Mouse (Mus musculus): ENCODE data around the gene Mmp11. TPM values are rescaled to one million over a fixed set of nuclear protein-coding genes. Genes with fewer than 3 reads are reported as not detected.
"Not testable (repeated sequence)": the region's sequence is repeated elsewhere in the genome, so short reads cannot be mapped to it uniquely, and the experiment has no call there.

The Mmp11 gene
- polyA plus RNA-seq, 1 experiment from 2014 or later: 55.2 TPM

DNA sequence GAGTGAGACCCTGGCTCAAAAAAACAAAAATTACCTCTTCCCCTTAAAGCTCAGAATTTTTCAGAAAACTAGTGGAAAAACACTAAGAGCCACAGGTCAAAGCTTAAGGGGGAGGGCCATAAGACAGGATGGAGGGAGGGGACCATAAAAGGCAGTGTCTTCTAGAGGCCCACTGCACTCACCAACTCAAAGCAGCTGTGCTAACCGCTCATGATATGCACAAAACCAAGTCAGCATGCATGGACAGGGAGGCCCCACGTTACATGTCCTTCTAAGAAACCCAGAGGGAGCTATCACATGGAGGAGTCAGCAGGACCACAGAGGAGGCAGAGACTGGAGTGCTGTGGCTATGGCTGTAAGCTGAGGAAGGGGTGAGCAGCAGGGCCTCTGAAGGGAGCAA is 25.6 kb downstream of the Mmp11 start:
- peaks cover 84% of the 10 kb centered on the region for H3K36me3 ChIP-seq
- 0 out of 2 replicates have a peak, but pooled peaks cover under 1% of the 10 kb centered on the region for H3K4me1 ChIP-seq
- WGBS: 89% methylated on average over 2 of the region's 2 CpGs
- H3K4me3 ChIP-seq: no peak overlapping the region
- H3K27me3 ChIP-seq: no peaks in the 10 kb centered on the region
- no peak overlapping the region for H3K27ac ChIP-seq
- no peak for ATAC-seq (ENCODE audit: low FRiP score)
- no peak overlapping the region for H3K4me2 ChIP-seq (replicated peaks)
- H3K9me3 ChIP-seq (replicated peaks): no peaks in the 10 kb centered on the region
- H3K9ac ChIP-seq: no peak overlapping the region

DNA sequence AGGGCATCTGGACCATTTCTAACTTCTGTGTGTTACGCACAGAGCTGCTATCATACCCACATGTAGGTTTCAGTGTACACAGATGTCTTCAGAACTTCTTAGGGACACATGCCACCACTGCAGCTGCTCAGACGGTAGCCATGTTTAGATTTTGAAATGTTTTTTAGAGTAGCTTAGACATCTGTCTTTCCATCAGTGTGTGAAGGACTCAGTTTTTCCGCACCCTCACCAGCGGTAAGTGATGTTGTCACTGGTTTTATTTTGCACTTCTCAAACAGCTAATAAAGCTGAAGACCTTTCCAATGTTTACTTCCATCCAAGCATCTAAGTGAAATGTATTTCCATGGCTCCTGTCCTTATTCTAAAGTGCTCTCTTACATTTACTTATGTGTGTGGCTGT is 29.4 kb downstream of the Mmp11 start:
- Histone ChIP-seq H3K27ac (no peak overlapping the region), H3K36me3 (peaks cover 94% of the 10 kb centered on the region), H3K4me1 (no peaks in the 10 kb centered on the region), H3K9ac (no peak overlapping the region), H3K9me3 (replicated peaks) (no peaks in the 10 kb centered on the region), H3K4me2 (replicated peaks) (no peak overlapping the region), H3K27me3 (no peaks in the 10 kb centered on the region), H3K4me3 (no peak overlapping the region)
- WGBS: 98% methylated on average over 4 of the region's 4 CpGs
- no peak for ATAC-seq (ENCODE audit: low FRiP score)

DNA sequence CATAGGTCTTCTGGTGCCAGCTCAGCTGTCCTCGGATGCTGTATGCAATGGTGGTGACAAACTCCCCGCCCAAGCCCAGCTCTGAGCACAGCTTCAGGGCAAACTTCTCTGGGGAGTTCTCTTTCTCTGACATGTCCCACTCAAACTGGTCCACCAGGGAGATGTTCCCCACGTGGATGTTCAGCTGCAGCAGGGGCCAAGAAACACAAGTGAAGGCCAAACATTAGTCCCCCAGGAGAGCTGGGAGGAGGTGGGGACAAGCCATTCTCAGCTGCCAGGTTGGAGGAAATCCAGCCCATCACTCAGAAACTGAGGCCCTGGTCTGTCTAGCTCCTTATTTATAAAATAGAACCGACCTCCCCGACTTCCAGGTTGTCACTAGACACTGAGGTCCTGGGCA is 31.9 kb downstream of the Mmp11 start:
- WGBS: 90% methylated on average over 5 of the region's 5 CpGs
- Histone ChIP-seq H3K27me3 (no peaks in the 10 kb centered on the region), H3K9me3 (replicated peaks) (no peaks in the 10 kb centered on the region), H3K4me2 (replicated peaks) (no peak overlapping the region), H3K27ac (no peak overlapping the region), H3K4me3 (no peak overlapping the region), H3K9ac (no peak overlapping the region), H3K4me1 (no peaks in the 10 kb centered on the region), H3K36me3 (peaks cover 91% of the 10 kb centered on the region)
- no peak for ATAC-seq (ENCODE audit: low FRiP score)

DNA sequence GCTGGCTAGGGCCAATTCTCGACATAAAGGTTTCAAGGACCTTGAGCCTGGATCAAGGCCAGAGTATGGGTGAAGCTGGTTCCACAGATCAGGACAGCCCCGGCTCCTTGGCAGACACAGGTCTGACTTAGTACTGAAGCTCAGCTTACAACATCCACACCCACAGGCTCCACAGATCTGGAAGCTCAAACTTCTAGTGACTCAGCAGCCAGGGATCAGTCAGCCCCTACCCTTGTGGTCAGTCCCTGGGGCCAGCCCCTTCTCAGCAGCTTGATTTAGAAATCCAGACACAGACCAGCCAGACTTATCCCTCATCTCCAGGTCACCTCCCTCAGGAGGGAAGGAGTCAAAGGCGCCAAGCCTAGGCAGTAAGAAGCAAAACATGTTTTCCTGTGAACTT is 37.5 kb downstream of the Mmp11 start:
- H3K27ac ChIP-seq: no peak overlapping the region

DNA sequence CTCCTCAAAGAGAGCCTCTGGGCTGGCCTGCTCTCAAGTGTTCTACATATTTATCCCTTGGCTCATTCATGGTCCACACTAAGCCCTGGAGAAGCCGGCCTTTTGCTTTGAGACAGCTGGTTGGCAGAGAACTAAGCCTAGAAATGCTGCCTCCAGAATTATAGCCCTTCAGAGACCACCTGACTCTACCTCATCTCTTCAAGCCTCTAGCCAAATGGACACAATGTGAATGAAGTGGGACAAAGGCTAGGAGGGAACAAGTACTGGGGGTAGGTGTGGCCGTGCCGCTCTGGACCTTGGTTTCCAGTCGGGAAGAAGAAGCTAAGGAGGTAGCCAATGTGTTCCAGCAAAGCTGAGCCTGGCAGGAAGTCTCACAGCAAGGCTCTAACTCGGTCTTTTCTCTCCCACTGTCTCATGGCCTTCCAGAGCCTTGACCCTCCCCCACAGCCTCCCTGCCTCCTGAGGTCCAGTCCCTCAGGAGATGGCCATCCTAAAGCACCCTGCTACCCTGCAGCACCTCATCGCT is 38.2 kb downstream of the Mmp11 start:
- Histone ChIP-seq H3K27ac (no peak overlapping the region), H3K9me3 (replicated peaks) (no peaks in the 10 kb centered on the region), H3K4me1 (peaks cover 12% of the 10 kb centered on the region), H3K9ac (no peak overlapping the region), H3K4me3 (no peak overlapping the region), H3K27me3 (no peaks in the 10 kb centered on the region), H3K4me2 (replicated peaks) (no peak overlapping the region), H3K36me3 (peaks cover 77% of the 10 kb centered on the region)
- no peak for ATAC-seq (ENCODE audit: low FRiP score)
- WGBS: 79% methylated on average over 6 of the region's 6 CpGs

More for the DNA sequence above, 37.5 kb downstream of the Mmp11 start:
- Histone ChIP-seq H3K9ac (no peak overlapping the region), H3K9me3 (replicated peaks) (no peaks in the 10 kb centered on the region), H3K4me3 (no peak overlapping the region), H3K4me2 (replicated peaks) (no peak overlapping the region), H3K27me3 (no peaks in the 10 kb centered on the region), H3K36me3 (peaks cover 84% of the 10 kb centered on the region), H3K4me1 (peaks cover 6% of the 10 kb centered on the region; the same call in 1 of the 2 replicates)
- ATAC-seq (ENCODE audit: low FRiP score): no peak
- 82% methylated on average over 3 of the region's 3 CpGs for WGBS

DNA sequence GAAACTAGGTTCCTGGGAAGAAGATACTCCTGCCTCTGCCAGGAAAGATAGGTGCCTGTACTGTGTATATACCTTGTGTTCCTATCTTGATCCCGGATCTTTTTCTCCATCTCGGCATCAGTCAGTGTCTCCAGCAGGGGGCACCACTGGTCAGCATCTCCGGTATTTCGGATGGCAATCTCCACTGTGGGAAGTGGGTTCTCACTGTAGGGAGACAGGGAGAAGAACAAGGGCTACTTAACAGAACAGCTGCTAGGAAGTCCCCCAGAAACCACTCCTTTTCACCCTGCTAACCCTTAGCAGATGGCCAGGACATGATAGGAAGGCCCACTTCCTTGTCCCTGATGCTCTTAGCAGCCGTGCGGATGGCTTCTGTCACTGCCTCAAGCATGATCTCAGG is 38.9 kb downstream of the Mmp11 start:
- Histone ChIP-seq H3K27me3 (no peaks in the 10 kb centered on the region), H3K4me1 (peaks cover 16% of the 10 kb centered on the region), H3K36me3 (peaks cover 70% of the 10 kb centered on the region), H3K27ac (no peak overlapping the region), H3K9ac (no peak overlapping the region), H3K4me2 (replicated peaks) (no peak overlapping the region), H3K4me3 (no peak overlapping the region), H3K9me3 (replicated peaks) (no peaks in the 10 kb centered on the region)
- no peak for ATAC-seq (ENCODE audit: low FRiP score)
- WGBS: 34% methylated on average over 6 of the region's 6 CpGs

DNA sequence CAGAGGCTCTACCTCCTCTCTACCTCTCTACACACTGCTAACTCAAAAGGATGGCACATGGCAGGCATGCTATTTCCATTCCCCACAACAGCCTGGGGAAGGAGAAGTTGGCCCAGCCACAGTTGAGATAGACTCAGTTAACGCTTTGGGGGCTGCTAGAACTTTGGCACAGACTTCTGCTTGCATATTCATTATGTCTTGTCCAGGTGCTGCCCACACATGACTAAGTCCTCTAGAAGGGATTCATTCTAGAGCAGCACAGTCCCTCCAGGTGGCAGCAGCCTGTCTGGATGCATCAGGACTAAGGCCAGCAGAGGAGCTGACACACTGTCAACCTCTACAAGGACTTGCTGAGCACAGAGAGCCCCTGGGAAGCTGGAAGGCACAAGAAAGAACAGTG is 40.1 kb downstream of the Mmp11 start:
- no peak for ATAC-seq (ENCODE audit: low FRiP score)
- Histone ChIP-seq H3K4me1 (peaks cover 16% of the 10 kb centered on the region), H3K27me3 (no peaks in the 10 kb centered on the region), H3K9ac (no peak overlapping the region), H3K4me3 (no peak overlapping the region), H3K27ac (no peak overlapping the region), H3K4me2 (replicated peaks) (no peak overlapping the region), H3K9me3 (replicated peaks) (no peaks in the 10 kb centered on the region), H3K36me3 (peaks cover 58% of the 10 kb centered on the region)
- 93% methylated on average over 1 of the region's 1 CpGs for WGBS

DNA sequence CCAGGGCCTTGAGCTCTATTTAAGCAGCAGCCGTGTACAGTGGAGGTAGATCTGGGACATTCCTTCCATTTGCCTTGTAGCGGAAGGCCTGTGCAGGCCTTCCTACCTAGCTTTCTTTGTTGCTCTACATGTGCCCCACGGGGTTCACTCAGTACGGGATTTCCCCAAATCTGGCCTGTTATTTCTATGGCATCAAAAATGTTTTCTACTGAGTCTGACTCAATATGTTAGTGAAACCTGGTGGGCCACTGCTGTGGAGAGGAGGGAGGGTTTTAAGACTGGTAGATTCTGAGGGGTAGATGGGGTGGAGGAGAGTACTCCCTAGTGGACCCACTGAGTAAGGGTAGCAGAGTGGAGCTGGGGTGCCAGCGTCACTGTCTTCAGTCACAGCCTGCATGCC is 40.6 kb downstream of the Mmp11 start:
- Histone ChIP-seq H3K4me2 (replicated peaks) (no peak overlapping the region), H3K36me3 (peaks cover 53% of the 10 kb centered on the region), H3K9me3 (replicated peaks) (no peaks in the 10 kb centered on the region), H3K27me3 (no peaks in the 10 kb centered on the region), H3K4me3 (no peak overlapping the region), H3K27ac (no peak overlapping the region), H3K4me1 (peaks cover 16% of the 10 kb centered on the region), H3K9ac (no peak overlapping the region)
- WGBS: 96% methylated on average over 5 of the region's 5 CpGs
- no peak for ATAC-seq (ENCODE audit: low FRiP score)

DNA sequence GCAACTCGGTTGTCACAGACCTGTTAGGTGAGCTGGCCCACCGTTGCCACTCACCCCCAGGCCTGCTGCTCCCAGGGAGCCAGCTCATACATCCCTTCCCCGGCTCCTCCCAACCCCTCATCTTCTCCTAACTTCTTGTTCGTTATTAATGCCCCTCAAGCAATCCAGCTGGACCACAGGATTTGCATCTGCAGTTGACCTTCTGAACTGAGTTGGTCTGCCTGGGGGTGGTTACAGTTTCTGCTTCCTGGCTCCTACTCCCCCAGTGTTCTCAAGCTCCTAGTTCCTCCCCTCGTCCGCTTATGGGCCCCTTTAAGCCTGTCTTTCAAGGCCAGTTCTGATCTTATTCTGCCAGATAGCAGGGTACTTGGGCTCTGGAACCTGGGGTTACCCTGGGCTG is 41.7 kb downstream of the Mmp11 start:
- Histone ChIP-seq H3K27me3 (no peaks in the 10 kb centered on the region), H3K4me1 (peaks cover 18% of the 10 kb centered on the region), H3K27ac (no peak overlapping the region), H3K9ac (no peak overlapping the region), H3K36me3 (peaks cover 46% of the 10 kb centered on the region), H3K4me3 (no peak overlapping the region), H3K9me3 (replicated peaks) (no peaks in the 10 kb centered on the region), H3K4me2 (replicated peaks) (no peak overlapping the region)
- no peak for ATAC-seq (ENCODE audit: low FRiP score)
- 77% methylated on average over 6 of the region's 6 CpGs for WGBS

DNA sequence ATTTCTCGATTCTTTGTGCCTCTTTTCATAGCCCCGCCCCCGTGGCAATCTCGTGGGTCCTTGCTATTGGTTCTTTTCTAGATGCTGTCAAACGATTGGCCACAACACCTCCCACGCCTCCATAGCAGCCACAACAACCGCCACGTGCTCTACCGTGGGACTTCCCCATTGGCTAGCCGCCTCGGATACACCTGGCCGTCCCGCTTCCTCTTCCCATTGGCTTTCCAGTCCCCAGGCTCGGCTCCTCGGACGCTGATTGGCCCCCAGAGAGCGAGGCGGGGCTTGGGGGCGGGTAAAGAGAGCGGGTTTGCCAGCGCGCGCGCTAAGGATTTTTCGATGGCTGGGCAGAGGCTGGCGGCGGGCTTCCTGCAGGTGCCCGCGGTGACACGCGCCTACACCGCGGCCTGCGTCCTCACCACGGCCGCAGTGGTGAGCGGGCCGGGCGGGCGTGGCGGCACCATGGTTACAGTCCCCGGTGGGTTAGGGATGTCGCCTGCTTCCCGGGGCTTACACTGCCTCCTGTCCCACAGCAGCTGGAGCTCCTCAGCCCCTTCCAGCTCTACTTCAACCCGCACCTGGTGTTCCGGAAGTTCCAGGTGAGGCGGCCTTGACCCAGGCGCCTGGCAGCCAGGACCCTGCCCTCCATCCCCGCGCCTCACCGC is 43.1 kb downstream of the Mmp11 start, which contains the start of gene Derl3:
Derl3 (plus strand) TSS at position 325 of the 662 bp plus-strand sequence.
- Histone ChIP-seq H3K27me3 (no peaks in the 10 kb centered on the region), H3K9ac (peak within 1 kb of the TSS; percentile 56), H3K36me3 (peaks cover 36% of the 10 kb centered on the region), H3K4me1 (peaks cover 25% of the 10 kb centered on the region), H3K4me3 (peak within 1 kb of the TSS; percentile 41), H3K4me2 (replicated peaks) (peak within 1 kb of the TSS; percentile 87), H3K9me3 (replicated peaks) (no peaks in the 10 kb centered on the region), H3K27ac (peak within 1 kb of the TSS; percentile 62; the same call in 1 of the 2 replicates)
- ATAC-seq (ENCODE audit: low FRiP score): peak; percentile 100
- 2% methylated on average over 45 of the region's 51 CpGs for WGBS

DNA sequence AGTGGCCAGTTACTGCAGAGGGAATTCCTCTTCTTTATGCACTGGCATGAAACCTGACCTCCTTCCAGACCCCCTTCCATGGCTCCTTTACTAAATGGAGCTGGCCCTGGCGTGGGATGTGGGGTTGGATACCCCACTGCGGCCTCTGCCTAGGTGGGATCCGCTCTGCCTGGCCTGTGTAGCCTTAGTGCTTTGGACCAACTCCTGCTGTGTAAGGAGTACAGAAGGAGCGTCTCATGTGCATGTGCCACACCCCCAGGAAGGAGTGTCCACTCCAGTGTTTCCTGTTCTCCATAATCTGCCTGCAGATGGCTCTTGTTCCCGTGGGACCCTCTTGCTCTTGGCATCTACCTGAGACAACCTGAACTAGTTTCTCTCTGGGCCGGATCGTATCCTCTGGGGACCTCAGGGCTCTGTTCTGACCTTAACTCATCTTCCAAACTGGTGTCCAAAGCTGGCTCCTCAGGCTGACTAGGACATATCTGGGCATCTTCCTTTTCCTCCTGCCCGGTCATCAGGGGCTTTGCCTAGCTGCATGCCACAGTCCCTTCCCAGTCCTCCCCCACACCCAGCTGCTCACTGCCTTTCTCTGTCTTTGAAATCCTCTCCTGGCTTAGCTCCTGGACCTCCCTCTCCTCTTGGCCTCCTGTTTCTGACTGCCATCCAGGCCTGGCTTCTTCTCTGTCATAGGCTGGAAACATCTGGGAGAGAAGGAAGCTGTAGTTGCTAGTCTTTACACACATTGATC is 46.7 kb downstream of the Mmp11 start:
- Histone ChIP-seq H3K27me3 (no peaks in the 10 kb centered on the region), H3K9me3 (replicated peaks) (no peaks in the 10 kb centered on the region), H3K4me1 (peaks cover 22% of the 10 kb centered on the region), H3K4me2 (replicated peaks) (no peak overlapping the region), H3K9ac (no peak overlapping the region), H3K36me3 (peaks cover 6% of the 10 kb centered on the region), H3K27ac (no peak overlapping the region), H3K4me3 (no peak overlapping the region)
- ATAC-seq (ENCODE audit: low FRiP score): no peak
- 43% methylated on average over 8 of the region's 8 CpGs for WGBS

DNA sequence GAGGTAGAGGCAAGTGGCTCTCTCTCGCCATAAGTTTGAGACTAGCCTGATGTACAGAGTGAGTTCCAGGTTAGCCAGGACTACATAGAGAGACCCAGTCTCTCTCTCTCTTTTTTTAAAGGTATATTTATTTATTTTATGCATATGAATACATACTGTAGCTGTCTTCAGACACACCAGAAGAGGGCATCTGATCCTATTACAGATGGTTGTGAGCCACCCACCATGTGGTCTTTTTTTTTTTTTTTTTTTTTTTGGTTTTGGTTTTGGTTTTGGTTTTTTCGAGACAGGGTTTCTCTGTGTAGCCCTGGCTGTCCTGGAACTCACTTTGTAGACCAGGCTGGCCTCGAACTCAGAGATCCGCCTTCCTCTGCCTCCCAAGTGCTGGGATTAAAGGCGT is 48.8 kb downstream of the Mmp11 start:
- not testable (repeated sequence) for H3K36me3 ChIP-seq; H3K9ac ChIP-seq; H3K9me3 ChIP-seq (replicated peaks); H3K4me3 ChIP-seq; H3K27me3 ChIP-seq; ATAC-seq (ENCODE audit: low FRiP score); H3K27ac ChIP-seq; H3K4me2 ChIP-seq (replicated peaks)
- peaks cover 14% of the 10 kb centered on the region for H3K4me1 ChIP-seq
- 84% methylated on average over 5 of the region's 5 CpGs for WGBS
